Mouse (Mus musculus) liver, embryonic 12.5 days (tissue): ENCODE data around the gene Ggn. TPM values are rescaled to one million over a fixed set of nuclear protein-coding genes. Genes with fewer than 3 reads are reported as not detected.
"Not testable (repeated sequence)": the region's sequence is repeated elsewhere in the genome, so short reads cannot be mapped to it uniquely, and the experiment has no call there.

Source experiments
- ATAC-seq: fragments of 200-750 bp; cut with Nextera tagmentation; 2 replicates; pipeline ENCODE4 v1.8.0; 2017; ENCODE audit warnings: moderate number of reproducible peaks, mild to moderate bottlenecking, moderate library complexity
- H3K27ac ChIP-seq: fragments of 300-500 bp; sonication (generic); 2 replicates; pipeline ENCODE4 v1.5.1; 2016; ENCODE audit warnings: mild to moderate bottlenecking
- H3K27me3 ChIP-seq: fragments of 300-500 bp; sonication (generic); replicated peaks from 2 replicates; pipeline ENCODE4 v1.6.1; 2016; ENCODE audit warnings: mild to moderate bottlenecking, moderate library complexity
- H3K36me3 ChIP-seq: fragments of 300-500 bp; sonication (generic); 2 replicates; pipeline ENCODE4 v1.6.1; 2016; ENCODE audit warnings: mild to moderate bottlenecking, moderate library complexity
- H3K4me1 ChIP-seq: fragments of 300-500 bp; sonication (generic); 2 replicates; pipeline ENCODE4 v1.6.1; 2016
- H3K4me2 ChIP-seq: fragments of 300-500 bp; sonication (generic); 2 replicates; pipeline ENCODE4 v1.6.1; 2016; ENCODE audit warnings: mild to moderate bottlenecking, moderate library complexity
- H3K4me3 ChIP-seq: fragments of 300-500 bp; sonication (generic); 2 replicates; pipeline ENCODE4 v1.5.1; 2016; ENCODE audit warnings: mild to moderate bottlenecking, moderate library complexity
- H3K9ac ChIP-seq: fragments of 300-500 bp; sonication (generic); 2 replicates; pipeline ENCODE4 v1.6.1; 2016; ENCODE audit warnings: mild to moderate bottlenecking, moderate library complexity
- H3K9me3 ChIP-seq: fragments of 300-500 bp; sonication (generic); replicated peaks from 2 replicates; pipeline ENCODE4 v1.6.1; 2016; ENCODE audit warnings: mild to moderate bottlenecking, moderate library complexity
- WGBS: fragments of 180-500 bp; shearing (Covaris S2); methylation state at CpG from one replicate; pipeline ENCODE4 v1.1.7; 2016; ENCODE audit not compliant: insufficient replicate concordance; 5-methylcytosine and 5-hydroxymethylcytosine counted together
- polyA plus RNA-seq: library from polyadenylated mRNA; unstranded; fragments of >200 nt; fragmentation: Nextera tagmentation; extraction: Ambion mirVana; gene quantifications from 2 replicates; pipeline ENCODE4 v1.2.1, GENCODE M21; 2016

Gene Ggn
- polyA plus RNA-seq, 1 experiment from 2014 or later: 0.07 TPM

GRCm38 (mm10) chr7:29180077-29180853 lies 10.3 kb downstream of the Ggn start, which contains the start of gene Psmd8:
Gene Psmd8, minus strand, starts transcription at chr7:29180701.
- Histone ChIP-seq H3K36me3 (peaks cover 33% of the 10 kb centered on the region), H3K9me3 (no peaks in the 10 kb centered on the region), H3K4me3 (peak within 1 kb of the TSS; percentile 84), H3K4me2 (peak within 1 kb of the TSS; percentile 88), H3K9ac (peak within 1 kb of the TSS; percentile 86), H3K4me1 (peaks cover 24% of the 10 kb centered on the region), H3K27ac (peak within 1 kb of the TSS; percentile 75), H3K27me3 (no peaks in the 10 kb centered on the region)
- WGBS: under 1% methylated on average over 62 of the region's 62 CpGs
- peak; percentile 92 for ATAC-seq

- 0 out of 2 replicates have a peak, but pooled peaks have one; percentile 8 for ATAC-seq
- peak overlapping the region; percentile 84 for H3K4me3 ChIP-seq
- no peaks in the 10 kb centered on the region for H3K27me3 ChIP-seq
- peak overlapping the region; percentile 88 for H3K4me2 ChIP-seq
- H3K27ac ChIP-seq: no peak overlapping the region
- WGBS: 37% methylated on average over 5 of the region's 5 CpGs
- 0 out of 2 replicates have a peak overlapping the region, but pooled peaks have one; percentile 86 for H3K9ac ChIP-seq
- H3K36me3 ChIP-seq: peaks cover 27% of the 10 kb centered on the region
- H3K9me3 ChIP-seq: no peaks in the 10 kb centered on the region
- H3K4me1 ChIP-seq: peaks cover 24% of the 10 kb centered on the region
Observed at GRCm38 (mm10) chr7:29180854-29181236, 10.8 kb downstream of the Ggn start.

- not testable (repeated sequence) for H3K9ac ChIP-seq, H3K27me3 ChIP-seq, H3K4me3 ChIP-seq, H3K27ac ChIP-seq, H3K9me3 ChIP-seq, ATAC-seq
- peaks cover 24% of the 10 kb centered on the region for H3K4me1 ChIP-seq
- 77% methylated on average over 4 of the region's 4 CpGs for WGBS
- peaks cover 23% of the 10 kb centered on the region for H3K36me3 ChIP-seq
- peak overlapping the region; percentile 88 for H3K4me2 ChIP-seq
Observed at GRCm38 (mm10) chr7:29181323-29181722, 11.3 kb downstream of the Ggn start.

- H3K4me2 ChIP-seq, H3K27me3 ChIP-seq, ATAC-seq, H3K4me3 ChIP-seq, H3K9ac ChIP-seq, H3K4me1 ChIP-seq, H3K9me3 ChIP-seq, H3K27ac ChIP-seq, H3K36me3 ChIP-seq: not testable (repeated sequence)
- 75% methylated on average over 1 of the region's 1 CpGs for WGBS
Observed at GRCm38 (mm10) chr7:29194230-29194629, 24.2 kb downstream of the Ggn start.

- Histone ChIP-seq H3K4me2 (no peak overlapping the region), H3K27ac (no peak overlapping the region), H3K4me3 (no peak overlapping the region), H3K4me1 (no peaks in the 10 kb centered on the region), H3K36me3 (no peaks in the 10 kb centered on the region), H3K9me3 (no peaks in the 10 kb centered on the region), H3K27me3 (peaks cover 5% of the 10 kb centered on the region; the same call in 1 of the 2 replicates), H3K9ac (no peak overlapping the region)
- no peak for ATAC-seq
- WGBS: 49% methylated on average over 6 of the region's 6 CpGs
Observed at GRCm38 (mm10) chr7:29202577-29202976, 32.6 kb downstream of the Ggn start.

- Histone ChIP-seq H3K4me3 (peak overlapping the region; percentile 42), H3K4me2 (peak overlapping the region; percentile 62), H3K27me3 (0 out of 2 replicates have a peak, but pooled peaks cover 10% of the 10 kb centered on the region), H3K27ac (peak overlapping the region; percentile 71), H3K4me1 (peaks cover 26% of the 10 kb centered on the region)
- ATAC-seq: peak; percentile 68
- not testable (repeated sequence) for H3K36me3 ChIP-seq, H3K9ac ChIP-seq, H3K9me3 ChIP-seq
- 9% methylated on average over 15 of the region's 15 CpGs for WGBS
Observed at GRCm38 (mm10) chr7:29211013-29211412, 41.0 kb downstream of the Ggn start.

GRCm38 (mm10) chr7:29211415-29212198 lies 41.6 kb downstream of the Ggn start:
- WGBS: 2% methylated on average over 34 of the region's 34 CpGs
- H3K27ac ChIP-seq: peak overlapping the region; percentile 71
- H3K9me3 ChIP-seq: peaks cover 4% of the 10 kb centered on the region; the same call in 1 of the 2 replicates
- no peak overlapping the region for H3K9ac ChIP-seq
- H3K27me3 ChIP-seq: 0 out of 2 replicates have a peak, but pooled peaks cover 10% of the 10 kb centered on the region
- H3K36me3 ChIP-seq: no peaks in the 10 kb centered on the region
- H3K4me1 ChIP-seq: peaks cover 26% of the 10 kb centered on the region
- peak; percentile 77 for ATAC-seq
- peak overlapping the region; percentile 42 for H3K4me3 ChIP-seq
- peak overlapping the region; percentile 62 for H3K4me2 ChIP-seq

GRCm38 (mm10) chr7:29212199-29212765 lies 42.3 kb downstream of the Ggn start:
- H3K4me1 ChIP-seq: peaks cover 26% of the 10 kb centered on the region
- peak overlapping the region; percentile 71; the same call in 1 of the 2 replicates for H3K27ac ChIP-seq
- H3K36me3 ChIP-seq: no peaks in the 10 kb centered on the region
- peak overlapping the region; percentile 42 for H3K4me3 ChIP-seq
- H3K27me3 ChIP-seq: 0 out of 2 replicates have a peak, but pooled peaks cover 10% of the 10 kb centered on the region
- H3K9me3 ChIP-seq: peaks cover 7% of the 10 kb centered on the region; the same call in 1 of the 2 replicates
- WGBS: 6% methylated on average over 26 of the region's 26 CpGs
- no peak for ATAC-seq
- peak overlapping the region; percentile 62 for H3K4me2 ChIP-seq
- H3K9ac ChIP-seq: no peak overlapping the region

GRCm38 (mm10) chr7:29212775-29213560 lies 43.0 kb downstream of the Ggn start:
- H3K27ac ChIP-seq, H3K9me3 ChIP-seq, H3K36me3 ChIP-seq, ATAC-seq, H3K9ac ChIP-seq: not testable (repeated sequence)
- Histone ChIP-seq H3K4me3 (peak overlapping the region; percentile 42), H3K27me3 (0 out of 2 replicates have a peak, but pooled peaks cover 10% of the 10 kb centered on the region), H3K4me2 (peak overlapping the region; percentile 62), H3K4me1 (peaks cover 26% of the 10 kb centered on the region)
- WGBS: 29% methylated on average over 40 of the region's 40 CpGs

GRCm38 (mm10) chr7:29213675-29214082 lies 43.7 kb downstream of the Ggn start, which contains the start of gene Catsperg1:
Gene Catsperg1, minus strand, starts transcription at chr7:29214035.
- Histone ChIP-seq H3K4me2 (peak within 1 kb of the TSS; percentile 62), H3K9ac (no peak within 1 kb of the TSS), H3K36me3 (no peaks in the 10 kb centered on the region), H3K27ac (no peak within 1 kb of the TSS), H3K27me3 (0 out of 2 replicates have a peak, but pooled peaks cover 10% of the 10 kb centered on the region), H3K4me1 (peaks cover 26% of the 10 kb centered on the region), H3K9me3 (peaks cover 9% of the 10 kb centered on the region), H3K4me3 (peak within 1 kb of the TSS; percentile 42; the same call in 1 of the 2 replicates)
- 23% methylated on average over 20 of the region's 20 CpGs for WGBS
- no peak for ATAC-seq

GRCm38 (mm10) chr7:29214236-29214635 lies 44.2 kb downstream of the Ggn start:
- H3K27me3 ChIP-seq: 0 out of 2 replicates have a peak, but pooled peaks cover 10% of the 10 kb centered on the region
- WGBS: 64% methylated on average over 2 of the region's 2 CpGs

More at GRCm38 (mm10) chr7:29214236-29214635, 44.2 kb downstream of the Ggn start:
- no peak overlapping the region for H3K4me3 ChIP-seq
- 0 out of 2 replicates have a peak, but pooled peaks cover under 1% of the 10 kb centered on the region for H3K36me3 ChIP-seq
- peaks cover 14% of the 10 kb centered on the region for H3K9me3 ChIP-seq
- no peak overlapping the region for H3K4me2 ChIP-seq
- no peak for ATAC-seq
- peaks cover 26% of the 10 kb centered on the region for H3K4me1 ChIP-seq
- H3K27ac ChIP-seq: no peak overlapping the region
- no peak overlapping the region for H3K9ac ChIP-seq
